In the genomic region with DNA sequence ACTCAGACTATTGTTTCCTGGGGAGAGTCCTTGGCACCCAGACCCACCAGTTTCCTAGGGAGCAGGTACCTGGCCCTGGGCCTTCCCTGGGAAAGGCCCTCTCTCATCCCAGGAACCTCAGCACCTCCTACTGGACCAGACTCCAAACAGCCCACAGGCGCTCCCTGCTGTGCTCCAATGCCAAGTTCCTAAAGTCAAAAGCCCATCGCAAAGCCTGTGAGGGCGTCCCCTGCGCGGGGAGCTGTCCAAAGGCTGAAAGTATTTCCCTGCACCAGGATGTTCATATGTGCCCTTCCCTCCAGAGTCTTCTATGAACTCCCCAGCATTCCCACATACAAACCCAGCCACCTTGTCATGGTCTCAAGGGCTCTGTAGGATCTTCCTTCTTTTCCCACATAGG, we compare ENCODE assay signal across 8 mouse cellular contexts. TPM values are rescaled to one million over a fixed set of nuclear protein-coding genes. Genes with fewer than 3 reads are reported as not detected.
DNase-seq lines count a peak whose midpoint lies in the region; ATAC-seq and TF ChIP-seq lines count a peak whose summit lies in the region.

No protein-coding gene starts in this region.

- no peaks in the 10 kb centered on the region for H3K4me1 ChIP-seq in kidney, postnatal 0 days (replicated peaks; ENCODE audit: insufficient read depth, low read length)

- 1% methylated on average over 5 of the region's 5 CpGs for WGBS in kidney, postnatal 0 days

- peak; percentile 51; the same call in 1 of the 2 replicates for TF ChIP-seq CTCF in kidney, postnatal 0 days (IDR thresholded peaks at IDR 0.05; ENCODE audit: low read depth)

- H3K9ac ChIP-seq in kidney, postnatal 0 days (ENCODE audit: low read depth, low read length), result no peak overlapping the region

- DNase-seq in kidney, adult 18-20 months, result peak; percentile 26
- DNase-seq in kidney, adult 11 months, result no peak
- DNase-seq in adrenal gland, adult 2 months, result peak; percentile 53
- peak; percentile 88 for DNase-seq in kidney, postnatal 0 days (ENCODE audit: low spot score)
- peak; percentile 43 for DNase-seq in naive thymus-derived CD4-positive, alpha-beta T cell, adult 2 months (ENCODE audit: low read depth)
- no peak for DNase-seq in T-cell, adult 2 months (ENCODE audit: low spot score)
- no peak for DNase-seq in layer of hippocampus, adult 18-20 months (ENCODE audit: low spot score in 2 of 2)
- DNase-seq in frontal cortex, postnatal 14 days (ENCODE audit: low spot score in 2 of 2), result no peak

- H3K9me3 ChIP-seq in kidney, postnatal 0 days (replicated peaks; ENCODE audit: low read length), result no peaks in the 10 kb centered on the region

- H3K27me3 ChIP-seq in kidney, postnatal 0 days (ENCODE audit: insufficient read depth, low read length), result no peaks in the 10 kb centered on the region

- no peak; the same call in 1 of the 2 replicates for ATAC-seq in kidney, postnatal 0 days (replicated peaks; ENCODE audit: low FRiP score, low read depth)

- no peak overlapping the region for H3K4me3 ChIP-seq in kidney, postnatal 0 days (replicated peaks; ENCODE audit: low read depth, low read length)

- no peaks in the 10 kb centered on the region for H3K36me3 ChIP-seq in kidney, postnatal 0 days (ENCODE audit: insufficient read depth, low read length)

- no peak overlapping the region for H3K4me2 ChIP-seq in kidney, postnatal 0 days (ENCODE audit: low read length)

- H3K27ac ChIP-seq in kidney, postnatal 0 days, result no peak overlapping the region

RNA-seq across cellular contexts. Expression of gene Pou2f2, which starts 37.8 kb away (rescaled TPM):
- total RNA-seq in adrenal gland, adult 2 months (2021), result under 1 TPM; 0.46 to 0.90 TPM
- polyA plus RNA-seq in adrenal gland, adult 2 months (2012; rRNA removed), result 2.7 and 3.2 TPM in 2 replicates
- polyA plus RNA-seq in kidney, postnatal 0 days (2015; fragmentation: Nextera tagmentation; extraction: Ambion mirVana), result 0.45 and 0.59 TPM in 2 replicates
- 1 to 10 TPM; 6.9 to 8.1 TPM for total RNA-seq in layer of hippocampus, adult 18-20 months (2021)

Comparison
In these comparisons a context has a peak if more than half of its experiments do, and no peak if none do; other contexts are left out.
1. DNase-seq: peak in kidney, adult 18-20 months (single experiment), adrenal gland, adult 2 months (single experiment), kidney, postnatal 0 days (single experiment) and naive thymus-derived CD4-positive, alpha-beta T cell, adult 2 months (single experiment); none in kidney, adult 11 months (single experiment), T-cell, adult 2 months (single experiment), layer of hippocampus, adult 18-20 months (0 of 2) and frontal cortex, postnatal 14 days (0 of 2).
2. RNA of gene Pou2f2, which starts 37.8 kb away (total RNA-seq): 6.9 to 8.1 TPM in layer of hippocampus, adult 18-20 months; 0.46 to 0.90 TPM in adrenal gland, adult 2 months; every median in the first group is over 4 times any median in the second.